Mouse (Mus musculus) neural tube, embryonic 12.5 days (tissue): ENCODE measurements around the gene Gadd45a. TPM values are rescaled to one million over a fixed set of nuclear protein-coding genes. Genes with fewer than 3 reads are reported as not detected.

Experiments
- ATAC-seq: fragments of 200-750 bp; cut with Nextera tagmentation; 2 replicates; pipeline ENCODE4 v1.8.0; 2017; ENCODE audit warnings: low read depth, mild to moderate bottlenecking, moderate TSS enrichment, moderate library complexity; ENCODE audit not compliant: low FRiP score
- H3K27ac ChIP-seq: fragments of 300-500 bp; sonication (generic); 2 replicates; pipeline ENCODE4 v1.5.1; 2016
- H3K27me3 ChIP-seq: fragments of 300-500 bp; sonication (generic); replicated peaks from 2 replicates; pipeline ENCODE4 v1.6.1; 2016; ENCODE audit warnings: mild to moderate bottlenecking
- H3K36me3 ChIP-seq: fragments of 300-500 bp; sonication (generic); 2 replicates; pipeline ENCODE4 v1.6.1; 2016; ENCODE audit warnings: mild to moderate bottlenecking
- H3K4me1 ChIP-seq: fragments of 300-500 bp; sonication (generic); 2 replicates; pipeline ENCODE4 v1.6.1; 2016
- H3K4me2 ChIP-seq: fragments of 300-500 bp; sonication (generic); replicated peaks from 2 replicates; pipeline ENCODE4 v1.6.1; 2016; ENCODE audit warnings: mild to moderate bottlenecking
- H3K4me3 ChIP-seq: fragments of 300-500 bp; sonication (generic); 2 replicates; pipeline ENCODE4 v1.5.1; 2016
- H3K9ac ChIP-seq: fragments of 300-500 bp; sonication (generic); 2 replicates; pipeline ENCODE4 v1.6.1; 2016; ENCODE audit warnings: mild to moderate bottlenecking
- H3K9me3 ChIP-seq: fragments of 300-500 bp; sonication (generic); 2 replicates; pipeline ENCODE4 v1.6.1; 2016; ENCODE audit warnings: mild to moderate bottlenecking
- WGBS: fragments of 180-500 bp; shearing (Covaris S2); methylation state at CpG from one replicate; pipeline ENCODE4 v1.1.7; 2016; 5-methylcytosine and 5-hydroxymethylcytosine counted together
- polyA plus RNA-seq: library from polyadenylated mRNA; unstranded; fragments of >200 nt; fragmentation: Nextera tagmentation; extraction: Ambion mirVana; gene quantifications from 2 replicates; pipeline ENCODE4 v1.2.1, GENCODE M21; 2016

Gadd45a gene
- polyA plus RNA-seq, 1 experiment from 2014 or later, result 35.6 TPM

DNA sequence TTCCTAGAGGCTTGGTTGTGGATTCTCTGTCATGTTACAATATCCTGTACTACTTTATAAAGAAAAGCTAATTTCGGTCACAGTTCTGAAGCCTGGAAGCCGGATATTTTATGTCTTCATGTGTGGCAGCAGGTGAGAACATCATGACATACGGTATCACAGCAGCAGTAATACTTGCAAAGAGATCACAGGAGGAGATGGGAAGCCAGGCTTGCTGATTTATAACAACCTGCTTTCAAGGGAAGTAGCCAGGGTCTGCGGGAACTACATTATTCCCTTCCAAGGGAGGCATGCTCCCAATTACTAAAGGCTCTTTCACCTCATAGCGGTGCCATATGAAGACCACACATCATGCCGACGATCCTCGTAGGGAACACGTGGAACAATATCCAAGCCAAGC, 48.9 kb downstream of the Gadd45a start:
- Histone ChIP-seq H3K27me3 (no peaks in the 10 kb centered on the region), H3K36me3 (no peaks in the 10 kb centered on the region), H3K27ac (no peak overlapping the region), H3K4me3 (no peak overlapping the region), H3K4me2 (no peak overlapping the region), H3K4me1 (peaks cover 7% of the 10 kb centered on the region; the same call in 1 of the 2 replicates), H3K9ac (no peak overlapping the region), H3K9me3 (no peaks in the 10 kb centered on the region)
- 77% methylated on average over 9 of the region's 9 CpGs for WGBS
- ATAC-seq, result no peak

DNA sequence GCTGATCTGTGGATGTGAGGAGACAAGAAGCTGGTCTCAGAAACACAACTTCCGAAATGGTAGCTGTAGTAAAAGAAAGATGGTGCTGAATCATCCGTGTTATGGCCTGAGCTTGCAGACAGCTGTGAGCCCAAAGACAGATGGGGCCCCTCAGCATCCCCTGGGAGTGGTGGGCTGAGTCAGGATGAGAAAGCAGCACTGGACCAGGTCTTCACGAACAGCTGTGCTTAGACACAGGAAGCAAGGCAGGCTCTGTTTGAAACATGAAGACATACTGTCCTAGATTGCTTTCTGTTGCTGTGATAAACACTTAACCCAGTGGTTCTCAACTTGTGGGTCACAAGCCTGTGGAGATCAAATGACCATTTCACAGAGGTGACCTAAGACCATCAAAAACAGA, 49.6 kb downstream of the Gadd45a start:
- Histone ChIP-seq H3K27ac (no peak overlapping the region), H3K4me1 (peaks cover 7% of the 10 kb centered on the region; the same call in 1 of the 2 replicates), H3K4me2 (no peak overlapping the region), H3K9ac (no peak overlapping the region), H3K36me3 (no peaks in the 10 kb centered on the region), H3K9me3 (no peaks in the 10 kb centered on the region), H3K27me3 (no peaks in the 10 kb centered on the region), H3K4me3 (no peak overlapping the region)
- 61% methylated on average over 3 of the region's 3 CpGs for WGBS
- ATAC-seq, result no peak

DNA sequence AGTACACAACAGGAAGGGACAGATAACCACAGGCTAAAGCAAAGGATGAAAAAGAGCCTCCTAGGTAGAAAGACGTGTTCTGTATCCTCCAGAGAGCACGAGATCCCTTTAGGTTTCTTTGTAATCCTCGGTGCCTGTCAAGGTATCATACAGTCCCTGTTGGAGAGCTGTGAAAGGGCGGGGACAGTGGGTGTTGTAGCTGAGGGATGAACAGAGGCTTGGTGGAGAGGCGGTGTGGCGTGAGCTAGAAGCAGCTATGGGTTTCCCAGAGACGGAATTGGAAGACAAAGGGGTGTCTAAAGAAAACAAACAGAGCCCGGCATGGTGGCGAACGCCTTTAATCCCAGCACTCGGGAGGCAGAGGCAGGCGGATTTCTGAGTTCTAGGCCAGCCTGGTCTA, 51.2 kb downstream of the Gadd45a start:
- Histone ChIP-seq H3K36me3 (no peaks in the 10 kb centered on the region), H3K4me2 (no peak overlapping the region), H3K27ac (no peak overlapping the region), H3K9me3 (no peaks in the 10 kb centered on the region), H3K9ac (no peak overlapping the region), H3K27me3 (no peaks in the 10 kb centered on the region), H3K4me3 (no peak overlapping the region), H3K4me1 (peaks cover 7% of the 10 kb centered on the region; the same call in 1 of the 2 replicates)
- 82% methylated on average over 12 of the region's 12 CpGs for WGBS
- no peak for ATAC-seq

DNA sequence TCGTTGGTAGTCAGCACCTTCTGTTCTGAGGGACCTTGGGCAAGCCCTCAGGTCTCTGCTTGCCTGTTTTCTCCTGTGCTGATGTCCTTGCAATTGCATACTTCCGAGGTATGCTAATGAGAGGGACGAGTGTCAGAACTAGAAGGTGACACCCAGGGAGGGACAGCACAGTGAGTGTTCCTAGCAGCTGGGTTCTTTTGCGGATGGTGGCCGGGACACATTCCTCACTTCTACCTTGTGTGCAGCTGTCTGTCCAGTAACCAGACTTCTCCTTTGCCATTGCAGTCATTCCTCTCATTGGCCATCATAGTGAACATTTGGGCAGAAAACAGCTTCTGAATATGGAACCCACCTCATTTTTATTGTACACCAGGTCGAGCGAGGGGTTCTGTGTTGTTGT, 51.8 kb downstream of the Gadd45a start:
- Histone ChIP-seq H3K4me2 (no peak overlapping the region), H3K9me3 (no peaks in the 10 kb centered on the region), H3K4me1 (peaks cover 7% of the 10 kb centered on the region; the same call in 1 of the 2 replicates), H3K4me3 (no peak overlapping the region), H3K36me3 (no peaks in the 10 kb centered on the region), H3K27me3 (no peaks in the 10 kb centered on the region), H3K9ac (no peak overlapping the region), H3K27ac (no peak overlapping the region)
- ATAC-seq, result no peak
- WGBS, result 77% methylated on average over 7 of the region's 7 CpGs

Other genes starting within 250 kb of the Gadd45a start
- gene Vmn1r39, start 226.8 kb downstream of the Gadd45a start, polyA plus RNA-seq, result not detected in 2 replicates
- 38.0 and 41.8 TPM in 2 replicates for gene Gng12, start 141.1 kb downstream of the Gadd45a start, polyA plus RNA-seq
- 428 and 429 TPM in 2 replicates for gene Serbp1, start 200.7 kb upstream of the Gadd45a start, polyA plus RNA-seq